Mouse (Mus musculus): ENCODE results near the gene Unc5cl.

- TF ChIP-seq CTCF (conservative IDR thresholded peaks at IDR 0.05; ENCODE audit: insufficient read depth, insufficient read length, low read depth, low read length), result no peak
- no peak for TF ChIP-seq POLR2A (IDR thresholded peaks at IDR 0.05; ENCODE audit: low read depth, low read length)
Measured at GRCm38 (mm10) chr17:48432158-48432980, 22.3 kb upstream of the Unc5cl start, which contains the start of gene Apobec2.

All from kidney, adult 2 months (tissue).